Mouse (Mus musculus) CH12.LX (cell line): ENCODE results near the gene Gpat2.

Source experiments
- CHD2 ChIP-seq: IDR thresholded peaks from 2 replicates; pipeline ENCODE4 v1.6.1; 2011; ENCODE audit warnings: low read length, improper control_type of control experiment
- CTCF ChIP-seq, 2 experiments: IDR thresholded peaks in 1 of 2; conservative IDR thresholded peaks in 1 of 2; 2 replicates each; pipeline ENCODE4 v1.5.1; 2011 to 2012; ENCODE audit warnings: low read depth in 2 of 2, low read length in 2 of 2, improper control_type of control experiment in 1 of 2, inconsistent platforms in 1 of 2, mild to moderate bottlenecking in 1 of 2, moderate library complexity in 1 of 2
- EP300 ChIP-seq: IDR thresholded peaks from 2 replicates; pipeline ENCODE4 v1.6.1; 2011; ENCODE audit warnings: low read length, improper control_type of control experiment
- HCFC1 ChIP-seq: IDR thresholded peaks from 2 replicates; pipeline ENCODE4 v1.6.1; 2012; ENCODE audit warnings: low read depth, mild to moderate bottlenecking, inconsistent platforms, low read length, improper control_type of control experiment
- KAT2A ChIP-seq: IDR thresholded peaks from 2 replicates; pipeline ENCODE4 v1.6.1; 2012; ENCODE audit warnings: low read length, improper control_type of control experiment, inconsistent platforms; ENCODE audit not compliant: insufficient replicate concordance
- MEF2A ChIP-seq: IDR thresholded peaks from 2 replicates; pipeline ENCODE4 v1.6.1; 2014; ENCODE audit warnings: low read depth, mild to moderate bottlenecking, inconsistent platforms, low read length, improper control_type of control experiment, borderline replicate concordance
- MYC ChIP-seq: IDR thresholded peaks from 2 replicates; pipeline ENCODE4 v1.6.1; 2011; ENCODE audit warnings: low read depth, mild to moderate bottlenecking, improper control_type of control experiment, low read length
- POLR2A ChIP-seq: IDR thresholded peaks from 2 replicates; pipeline ENCODE4 v1.6.1; 2011; ENCODE audit warnings: low read depth, mild to moderate bottlenecking, improper control_type of control experiment, low read length
- POLR2AphosphoS2 ChIP-seq: IDR thresholded peaks from 2 replicates; pipeline ENCODE4 v1.6.1; 2011; ENCODE audit warnings: low read depth, low read length, improper control_type of control experiment
- RCOR1 ChIP-seq: conservative IDR thresholded peaks from 2 replicates; pipeline ENCODE4 v1.6.1; 2012; ENCODE audit warnings: low read depth, mild to moderate bottlenecking, inconsistent platforms, low read length, improper control_type of control experiment
- SMC3 ChIP-seq: IDR thresholded peaks from 2 replicates; pipeline ENCODE4 v1.6.1; 2011; ENCODE audit warnings: low read depth, low read length, improper control_type of control experiment
- UBTF ChIP-seq: IDR thresholded peaks from 2 replicates; pipeline ENCODE4 v1.6.1; 2012; ENCODE audit warnings: low read depth, mild to moderate bottlenecking, inconsistent platforms, low read length, improper control_type of control experiment, moderate library complexity
- USF1 ChIP-seq: IDR thresholded peaks from 2 replicates; pipeline ENCODE4 v1.6.1; 2014; ENCODE audit warnings: low read depth, mild to moderate bottlenecking, inconsistent platforms, low read length, improper control_type of control experiment
- ZNF384 ChIP-seq: IDR thresholded peaks from 2 replicates; pipeline ENCODE4 v1.6.1; 2012; ENCODE audit warnings: low read depth, low read length, improper control_type of control experiment, inconsistent platforms

- TF ChIP-seq CTCF (conservative IDR thresholded peaks at IDR 0.05 in 1 of 2, IDR thresholded peaks at IDR 0.05 in 1 of 2; ENCODE audit: low read depth in 2 of 2, low read length in 2 of 2): no peak
- no peak for TF ChIP-seq POLR2A
- TF ChIP-seq MYC: no peak
- no peak for TF ChIP-seq EP300
- no peak for TF ChIP-seq RCOR1
- no peak for TF ChIP-seq POLR2AphosphoS2
- no peak for TF ChIP-seq SMC3
- no peak for TF ChIP-seq KAT2A
- TF ChIP-seq CHD2: no peak
- TF ChIP-seq USF1: no peak
- TF ChIP-seq UBTF: no peak
- TF ChIP-seq ZNF384: no peak
- TF ChIP-seq MEF2A: no peak
- no peak for TF ChIP-seq HCFC1
Measured at GRCm38 (mm10) chr2:127483001-127483400, 58.0 kb downstream of the Gpat2 start.
